Mouse (Mus musculus) cerebellum, adult 11 months (tissue): ENCODE data around the gene Taf9b.
"Not testable (repeated sequence)": the region's sequence is repeated elsewhere in the genome, so short reads cannot be mapped to it uniquely, and the experiment has no call there.

Source experiments
- DNase-seq: peaks from one replicate; pipeline ENCODE4 v3.0.0; 2022

Taf9b gene

DNA sequence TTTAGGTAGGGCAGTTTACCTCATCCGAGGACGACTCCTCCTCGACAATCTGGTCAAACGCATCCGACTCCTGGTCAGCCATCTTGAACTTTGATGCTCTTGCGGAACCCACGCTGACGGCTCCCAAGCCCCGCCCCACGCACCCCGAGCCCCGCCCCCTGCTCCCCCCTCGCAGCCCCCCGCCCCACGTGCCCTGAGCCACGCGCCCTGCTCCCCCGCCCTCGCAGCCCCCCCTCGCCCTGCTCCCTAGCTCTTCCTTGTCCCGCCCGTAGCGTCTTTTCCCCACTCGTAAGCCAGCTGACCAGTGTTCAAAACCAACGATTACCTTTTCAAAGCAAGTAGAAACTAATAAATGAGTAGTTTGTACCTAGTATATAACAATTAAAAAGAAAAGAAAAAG is at the start of gene Taf9b:
Gene Taf9b, minus strand, starts transcription at position 101 of the 400 bp plus-strand sequence.
- DNase-seq = no peak

GRCm38 (mm10) chrX:106255276-106255675 is 34.3 kb upstream of the Taf9b start, which contains the start of gene Fnd3c2:
Gene Fnd3c2, minus strand, starts transcription at chrX:106255376.
- DNase-seq = no peak

DNA sequence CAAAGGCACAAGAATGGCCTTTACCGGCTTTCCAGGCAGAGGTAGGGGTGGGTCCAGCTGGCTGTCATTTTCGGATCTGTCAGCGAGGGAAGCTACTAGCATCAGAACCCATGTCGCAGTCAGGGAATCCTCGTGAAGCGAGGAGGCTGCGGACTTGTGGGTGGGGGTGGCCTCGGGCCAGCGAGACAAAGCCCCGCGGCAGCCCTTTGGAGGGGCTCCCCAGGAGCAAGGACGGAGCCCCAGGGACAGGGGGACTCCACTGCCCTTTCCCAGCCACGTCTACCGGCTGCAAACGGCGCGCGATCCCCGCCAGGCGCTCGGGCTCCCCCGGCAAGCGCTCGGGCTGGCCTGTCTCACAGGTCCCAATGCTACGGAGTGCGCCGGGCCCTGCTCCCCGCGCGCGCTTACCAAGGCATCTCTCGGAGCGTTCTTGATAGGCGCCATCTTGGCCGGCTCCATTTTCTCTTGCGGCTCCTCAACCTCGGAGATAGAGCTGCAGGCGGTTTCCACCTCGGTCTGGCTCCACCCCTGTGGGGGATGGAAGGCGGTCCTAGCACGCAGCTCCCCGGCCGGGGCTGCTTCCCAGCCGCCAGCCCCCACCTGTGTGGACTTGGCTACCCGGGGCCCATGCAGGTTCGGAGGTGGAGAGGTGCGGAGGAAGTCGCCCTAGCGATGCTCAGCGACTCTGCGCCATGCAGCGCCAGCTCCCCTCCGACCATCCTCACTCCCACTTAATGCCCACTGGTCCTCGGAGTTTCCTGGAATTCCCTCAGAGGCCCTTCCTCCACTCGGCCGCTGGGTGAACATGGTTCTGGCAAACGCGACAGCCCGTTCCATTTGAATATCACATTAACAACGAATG is 1.6 kb downstream of the Taf9b start:
- DNase-seq = peak; percentile 70

DNA sequence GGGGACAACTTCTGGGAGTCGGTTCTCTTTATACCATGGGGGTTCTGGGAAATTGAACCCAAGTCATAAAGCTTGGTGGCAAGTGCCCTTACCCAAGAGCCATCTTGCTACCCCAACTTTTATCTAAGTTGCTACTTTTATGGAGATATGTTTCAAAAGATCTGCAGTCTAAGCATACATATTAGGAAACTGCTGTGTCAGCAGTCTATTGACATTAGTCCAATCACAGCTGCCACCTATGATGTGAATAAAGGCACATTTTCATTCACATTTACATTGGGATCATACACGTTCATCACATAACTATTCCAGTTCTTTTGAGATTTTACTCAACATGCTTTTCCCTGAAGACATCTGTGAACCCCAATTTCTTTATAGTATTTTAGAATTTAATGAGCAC is 11.9 kb downstream of the Taf9b start:
- DNase-seq = no peak

DNA sequence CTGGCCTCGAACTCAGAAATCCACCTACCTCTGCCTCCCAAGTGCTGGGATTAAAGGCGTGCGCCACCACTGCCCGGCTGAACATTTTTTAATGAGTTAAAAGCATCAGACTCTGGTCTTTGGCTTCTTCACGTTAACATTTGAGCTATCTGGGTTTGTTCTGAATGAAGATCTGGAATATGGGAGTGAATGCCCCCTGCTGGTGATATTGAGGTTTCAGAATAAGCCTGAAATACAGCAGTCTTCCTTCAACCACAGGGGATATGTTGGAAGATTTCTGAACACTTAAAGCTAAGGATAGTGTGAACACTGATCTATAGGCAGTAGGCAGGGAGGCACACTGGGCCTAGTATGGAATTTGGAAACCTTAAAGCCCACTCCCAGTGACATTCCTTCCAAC is 22.1 kb downstream of the Taf9b start:
- DNase-seq = no peak

- no peak for DNase-seq
Measured at GRCm38 (mm10) chrX:106197308-106197707, 23.6 kb downstream of the Taf9b start.

DNA sequence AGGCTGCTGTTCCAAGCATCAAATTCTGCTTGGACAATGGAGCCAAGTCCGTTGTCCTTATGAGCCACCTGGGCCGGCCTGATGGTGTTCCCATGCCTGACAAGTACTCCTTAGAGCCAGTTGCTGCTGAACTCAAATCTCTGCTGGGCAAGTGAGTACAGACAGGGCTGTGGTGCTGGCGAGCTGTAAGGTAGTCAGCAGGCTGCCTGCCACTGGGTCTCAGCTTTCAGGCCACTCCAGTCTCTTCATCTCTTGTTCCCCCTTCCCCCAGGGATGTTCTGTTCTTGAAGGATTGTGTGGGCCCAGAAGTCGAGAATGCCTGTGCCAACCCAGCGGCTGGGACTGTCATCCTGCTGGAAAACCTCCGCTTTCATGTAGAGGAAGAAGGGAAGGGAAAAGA is 26.6 kb downstream of the Taf9b start:
- not testable (repeated sequence) for DNase-seq

GRCm38 (mm10) chrX:106190091-106190490 is 30.9 kb downstream of the Taf9b start:
- DNase-seq = no peak

DNA sequence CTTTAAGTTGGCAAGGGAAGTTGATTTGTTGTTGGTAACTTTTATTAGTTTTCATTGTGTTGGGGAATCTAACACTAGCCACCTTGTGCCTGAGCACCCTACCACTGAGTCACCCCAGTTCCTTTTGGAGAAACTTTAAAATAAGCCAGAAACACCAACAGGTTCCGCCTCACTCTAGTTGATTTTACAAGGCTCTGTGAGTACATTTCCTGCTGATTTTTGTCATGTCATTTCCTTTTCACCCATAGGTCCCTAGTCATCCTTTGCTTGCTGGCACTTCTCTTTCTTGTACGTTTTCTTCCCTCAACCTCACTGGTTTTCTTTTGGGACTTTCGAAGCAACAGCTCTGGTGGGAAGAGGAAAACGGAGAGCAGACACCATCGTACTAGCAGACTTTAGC is 31.6 kb downstream of the Taf9b start:
- no peak for DNase-seq

DNA sequence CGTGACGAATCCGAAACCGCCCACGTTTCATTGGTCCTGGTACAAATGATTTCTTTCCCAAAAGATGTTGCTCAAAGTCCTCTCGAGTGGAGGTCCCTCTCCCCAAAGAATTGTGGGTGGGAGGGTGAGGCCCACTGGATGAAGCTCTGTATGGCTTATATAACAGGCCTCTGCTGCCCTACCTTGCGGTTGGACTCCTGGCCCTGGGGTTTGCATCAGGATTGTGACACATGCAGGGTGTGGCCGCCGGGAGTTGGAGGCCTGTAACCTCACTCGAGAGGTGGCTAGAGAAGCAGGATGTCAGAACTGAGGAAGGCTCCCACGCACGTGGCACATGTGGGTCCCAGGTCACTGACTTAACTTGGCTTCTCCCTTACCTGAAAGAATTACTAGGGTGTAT is 33.2 kb downstream of the Taf9b start:
- DNase-seq = peak; percentile 17

- peak; percentile 85 for DNase-seq
Measured at GRCm38 (mm10) chrX:106186713-106187649, 34.0 kb downstream of the Taf9b start, which contains the start of gene Pgk1. Gene Pgk1, plus strand, starts transcription at chrX:106187100.

DNA sequence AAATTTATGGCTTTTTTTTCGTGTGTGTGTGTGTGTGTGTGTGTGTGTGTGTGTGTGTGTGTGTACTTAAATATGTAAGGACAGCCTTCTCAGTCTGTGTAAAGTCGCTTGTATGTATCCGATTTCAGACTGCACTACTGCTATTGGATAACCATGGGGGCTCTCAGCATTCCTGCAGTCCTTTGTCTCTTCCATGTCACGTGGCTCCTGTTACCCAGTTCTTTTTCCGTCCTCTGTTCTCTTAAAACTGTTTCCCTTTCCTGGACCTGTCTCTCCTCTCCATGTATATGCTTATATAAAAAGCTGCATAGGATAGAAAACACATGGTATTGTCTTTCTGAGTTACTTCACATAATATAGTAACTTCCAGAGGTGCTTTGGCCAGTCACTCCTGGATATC is 35.3 kb downstream of the Taf9b start:
- no peak for DNase-seq

GRCm38 (mm10) chrX:106184279-106184678 is 36.7 kb downstream of the Taf9b start:
- DNase-seq = no peak

GRCm38 (mm10) chrX:106176331-106176730 is 44.6 kb downstream of the Taf9b start:
- DNase-seq = no peak

DNA sequence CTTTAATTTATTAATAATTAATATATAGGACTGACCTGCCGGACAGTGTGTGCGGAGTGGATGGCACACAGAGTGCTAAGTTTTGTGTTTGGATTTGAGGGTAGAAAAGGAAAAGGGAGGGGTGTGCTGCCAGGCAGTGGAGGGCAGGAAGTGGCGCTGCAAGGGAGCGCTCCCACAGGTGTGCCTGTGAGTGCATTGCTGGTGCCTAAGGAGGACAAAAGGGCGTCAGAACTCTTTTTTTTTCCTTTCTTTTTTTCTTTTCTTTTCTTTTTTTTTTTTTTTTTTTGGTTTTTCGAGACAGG is 49.2 kb downstream of the Taf9b start:
- DNase-seq = no peak

- peak; percentile 51 for DNase-seq
Measured at GRCm38 (mm10) chrX:106171106-106171852, 49.7 kb downstream of the Taf9b start.

- no peak for DNase-seq
Measured at GRCm38 (mm10) chrX:106165089-106165488, 55.9 kb downstream of the Taf9b start.

- DNase-seq = no peak
Measured at GRCm38 (mm10) chrX:106164555-106164954, 56.4 kb downstream of the Taf9b start.

DNA sequence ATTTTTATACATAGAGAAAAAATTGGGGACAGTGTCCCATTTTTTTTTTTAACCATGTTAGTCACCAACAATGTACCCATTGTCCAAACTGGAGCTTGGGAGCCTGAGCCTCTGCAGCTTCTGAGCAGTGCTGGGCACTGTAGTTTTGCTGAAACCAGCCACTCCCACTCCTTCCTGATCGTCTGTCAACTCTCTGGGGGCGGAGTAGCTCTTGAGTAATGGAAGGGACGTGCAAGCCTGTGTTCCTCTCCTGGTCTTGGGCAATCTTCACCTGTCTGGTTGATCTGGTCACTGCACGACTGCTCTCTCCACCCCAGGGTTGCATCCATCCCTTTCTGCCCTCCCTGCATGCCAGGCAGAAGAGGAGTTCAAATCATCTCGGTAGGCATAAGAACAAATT is 57.0 kb downstream of the Taf9b start:
- DNase-seq = no peak
